Mouse (Mus musculus) ES-CJ7 (cell line): ENCODE measurements around the gene Map3k21.
A peak's percentile ranks its signal among the peaks of the same experiment; 100 is the strongest.

Experiments
- DNase-seq: peaks from one replicate; pipeline ENCODE4 v3.0.0; 2011; ENCODE audit warnings: low read depth, low spot score

Gene Map3k21

DNA sequence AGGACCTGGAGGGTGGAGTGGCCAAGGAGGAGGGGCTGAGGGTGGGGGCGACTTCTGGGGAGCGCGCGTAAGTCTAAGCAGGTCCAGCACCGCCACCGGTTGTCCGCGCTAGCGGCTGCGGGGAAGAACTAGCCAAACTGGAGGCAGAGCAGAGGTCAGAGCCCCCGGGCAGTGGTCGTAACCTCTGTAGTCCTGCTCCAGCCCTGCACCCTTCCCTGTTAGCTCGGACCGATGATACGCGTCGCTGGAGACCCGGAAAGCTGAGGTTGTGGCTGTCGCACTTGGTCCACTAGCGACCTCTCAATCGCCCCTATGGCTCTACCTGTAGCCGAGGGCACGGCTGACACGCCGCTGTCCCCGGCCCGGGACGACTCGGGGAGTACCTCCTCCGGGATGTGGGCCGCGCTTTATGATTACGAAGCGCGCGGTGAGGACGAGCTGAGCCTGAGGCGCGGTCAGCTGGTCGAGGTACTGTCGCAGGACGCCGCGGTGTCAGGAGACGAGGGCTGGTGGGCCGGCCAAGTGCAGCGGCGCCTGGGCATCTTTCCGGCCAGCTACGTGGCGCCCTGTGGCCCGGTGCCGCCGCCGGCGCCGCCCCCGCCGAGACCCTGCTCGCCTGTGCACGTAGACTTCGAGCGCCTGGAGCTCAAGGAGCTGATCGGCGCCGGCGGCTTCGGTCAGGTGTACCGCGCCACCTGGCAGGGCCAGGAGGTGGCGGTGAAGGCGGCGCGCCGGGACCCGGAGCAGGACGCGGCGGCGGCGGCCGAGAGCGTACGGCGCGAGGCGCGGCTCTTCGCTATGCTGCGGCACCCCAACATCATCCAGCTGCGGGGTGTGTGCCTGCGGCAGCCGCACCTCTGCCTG is at the start of gene Map3k21:
Map3k21 (plus strand) TSS at position 86 of the 864 bp plus-strand sequence.
- no peak for DNase-seq

DNA sequence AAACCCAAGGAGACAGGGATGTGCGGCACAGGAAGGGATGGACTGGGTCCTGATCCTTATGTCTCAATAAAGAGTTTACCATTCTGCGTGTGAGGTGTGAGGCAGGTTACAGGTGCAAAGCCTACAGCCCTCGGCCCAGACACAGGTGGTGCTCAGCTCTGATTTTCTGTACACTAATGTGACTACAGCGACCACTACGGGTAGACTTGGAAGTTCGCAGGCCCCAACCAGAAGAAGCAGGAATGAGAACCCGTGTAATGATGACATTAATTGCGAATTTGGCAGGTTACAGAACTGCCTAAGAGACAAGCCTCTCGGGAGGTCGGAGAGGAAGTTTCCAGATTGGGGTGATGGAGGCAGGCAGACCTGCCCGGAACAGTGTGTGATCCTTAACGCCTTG is 44.1 kb upstream of the Map3k21 start:
- DNase-seq: peak; percentile 53

DNA sequence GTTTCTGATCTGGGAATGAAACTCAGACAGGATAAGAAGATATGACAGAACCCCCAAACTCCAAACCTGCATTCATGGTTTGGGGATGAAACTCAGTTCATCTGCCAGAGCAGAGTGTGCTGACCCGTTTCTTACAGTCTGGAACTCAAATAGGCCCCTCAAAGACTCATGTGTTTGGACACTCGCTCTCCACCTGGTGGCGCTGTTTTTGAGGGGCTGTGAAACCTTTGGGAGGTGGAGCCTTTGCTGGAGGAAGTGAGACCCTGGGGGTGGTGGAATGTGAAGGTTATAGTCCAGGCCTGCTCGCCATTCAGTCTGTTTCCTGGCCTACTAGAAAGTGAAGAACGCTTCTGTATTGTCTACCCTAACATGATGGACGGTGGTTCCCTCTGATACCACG is 41.7 kb upstream of the Map3k21 start:
- DNase-seq: peak; percentile 76

DNA sequence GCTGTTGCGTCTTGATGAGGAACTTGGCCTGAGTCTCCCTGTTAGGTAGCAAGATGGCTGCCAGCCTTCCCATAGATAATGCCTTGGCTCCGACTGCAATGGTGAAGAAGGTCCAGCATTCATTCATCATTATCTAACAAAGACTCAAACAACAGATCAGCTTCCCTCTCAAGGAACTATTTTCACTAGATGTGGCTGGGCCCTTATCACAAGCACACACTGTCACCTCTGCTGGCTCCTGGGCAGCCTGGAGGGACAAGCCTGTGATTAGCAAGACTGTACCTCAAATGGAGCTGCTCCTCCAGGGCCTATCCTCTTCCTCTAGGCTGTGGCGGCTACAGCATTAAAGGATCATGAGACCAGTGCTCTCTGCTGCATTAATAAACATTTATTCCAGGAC is 40.5 kb upstream of the Map3k21 start:
- no peak for DNase-seq

DNA sequence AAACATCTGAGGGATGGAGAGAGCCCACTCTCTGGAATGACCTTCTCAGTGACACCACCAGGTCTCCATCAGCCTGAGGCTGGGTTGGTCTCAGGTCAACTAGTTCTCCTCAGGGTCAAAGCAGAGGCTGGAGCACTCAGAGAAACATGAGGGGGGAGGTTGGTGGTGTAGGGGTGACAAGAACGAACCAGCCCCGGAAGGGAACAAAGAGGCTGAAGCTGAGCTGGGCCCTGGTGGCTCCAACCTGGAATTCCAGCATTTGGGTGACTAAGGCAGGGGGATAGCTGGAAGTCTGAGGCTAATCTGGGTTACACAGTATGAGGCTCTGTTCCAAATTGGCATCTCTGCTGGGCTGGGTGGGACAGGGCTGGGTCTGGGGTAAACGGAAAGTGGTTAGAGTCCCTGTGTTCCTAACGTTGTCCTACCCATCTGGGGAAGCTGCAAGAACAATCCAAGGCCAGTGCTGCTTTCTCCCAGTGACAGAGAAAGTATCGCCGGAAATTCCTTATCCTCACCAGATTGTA is 40.0 kb upstream of the Map3k21 start:
- peak; percentile 45 for DNase-seq

DNA sequence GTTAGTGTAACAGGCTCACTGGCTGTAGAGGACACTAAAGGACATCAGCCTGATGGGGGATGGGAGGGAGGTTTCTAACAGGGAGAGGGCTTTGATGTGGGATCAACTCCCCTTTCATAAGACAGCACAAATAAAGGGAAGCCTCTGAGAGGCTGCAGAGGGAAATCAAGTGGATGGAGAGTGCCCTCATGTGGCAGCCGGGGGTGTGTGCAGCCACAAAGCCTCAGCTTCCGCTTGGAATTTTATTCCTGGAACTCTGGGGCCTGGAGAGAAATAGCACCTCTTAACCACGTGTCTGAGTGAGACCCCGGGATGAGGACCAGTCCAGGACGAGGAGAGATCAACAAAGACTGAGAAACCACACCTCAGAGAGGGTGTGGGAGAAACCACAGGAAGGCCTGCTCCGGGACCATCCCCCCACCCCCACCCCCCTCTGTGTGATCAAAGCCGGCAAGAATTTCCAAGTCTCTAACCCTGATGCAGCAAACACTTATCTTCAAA is 39.4 kb upstream of the Map3k21 start:
- DNase-seq: peak; percentile 91

DNA sequence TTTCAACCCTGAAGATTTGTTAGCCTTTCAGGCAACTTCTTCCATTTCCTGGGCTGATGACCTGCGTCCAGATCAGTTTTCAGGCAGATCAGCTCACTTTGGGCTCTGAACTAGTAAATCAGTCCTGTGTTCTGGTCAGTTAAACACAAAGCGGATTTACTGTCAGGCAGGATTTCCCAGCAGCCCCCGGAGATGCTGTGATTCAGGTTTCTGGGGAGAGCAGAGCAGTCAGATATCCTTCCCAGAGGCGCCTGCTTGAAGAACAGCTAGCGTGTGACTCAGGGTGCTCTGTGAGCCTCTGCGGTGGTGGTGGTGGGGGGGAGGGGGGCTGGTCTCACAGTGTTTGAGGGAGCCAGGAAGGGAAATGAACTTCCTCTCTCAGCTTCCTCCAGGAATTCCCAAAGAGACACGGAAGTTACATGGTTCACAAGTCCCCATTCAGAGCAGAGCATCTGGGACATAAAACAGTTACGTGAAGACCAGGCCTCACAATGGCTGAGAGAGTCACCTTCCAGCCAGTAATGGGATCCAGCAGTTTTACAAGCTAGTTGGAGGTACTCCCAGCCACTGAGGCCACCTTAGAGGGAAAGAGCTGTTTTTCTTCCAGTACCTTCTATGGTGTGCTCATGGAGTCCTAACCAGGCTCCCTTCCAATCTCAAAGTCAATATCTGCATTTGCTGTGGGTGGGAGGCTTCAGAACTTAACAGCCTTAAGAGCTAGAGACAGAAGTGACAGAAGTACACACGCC is 37.6 kb upstream of the Map3k21 start:
- no peak for DNase-seq

DNA sequence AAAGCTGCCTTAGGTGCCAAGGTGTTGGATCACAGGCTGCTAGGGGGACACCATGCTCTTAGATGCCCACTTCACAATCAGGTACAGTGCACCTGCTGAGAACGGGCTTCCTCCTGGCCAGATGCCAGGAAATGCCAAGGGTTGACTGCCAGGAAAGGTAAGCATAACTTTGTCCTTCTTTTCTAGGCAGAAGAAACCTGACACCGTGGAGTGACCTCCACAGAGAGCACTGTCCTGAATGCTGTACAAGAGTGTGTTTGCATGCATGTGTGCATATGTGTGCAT is 37.1 kb upstream of the Map3k21 start:
- no peak for DNase-seq

DNA sequence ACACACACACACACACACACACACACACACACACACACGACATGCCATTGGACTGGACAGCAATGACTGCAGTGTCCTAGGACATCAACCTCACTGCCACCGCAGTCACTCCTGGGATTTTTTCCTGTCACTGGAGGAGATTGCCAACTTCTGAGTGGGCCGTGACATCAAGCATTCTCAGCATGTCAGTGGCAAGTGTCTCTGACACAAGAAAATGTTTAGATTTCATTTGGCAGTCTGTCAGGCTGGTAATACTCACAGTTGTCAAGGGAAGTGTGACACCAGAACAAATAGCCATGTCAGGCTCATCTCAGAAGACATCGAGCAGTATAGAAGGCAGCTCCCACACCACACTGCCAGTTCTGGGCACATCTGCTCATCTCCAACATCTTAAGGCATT is 29.8 kb upstream of the Map3k21 start:
- no peak for DNase-seq

DNA sequence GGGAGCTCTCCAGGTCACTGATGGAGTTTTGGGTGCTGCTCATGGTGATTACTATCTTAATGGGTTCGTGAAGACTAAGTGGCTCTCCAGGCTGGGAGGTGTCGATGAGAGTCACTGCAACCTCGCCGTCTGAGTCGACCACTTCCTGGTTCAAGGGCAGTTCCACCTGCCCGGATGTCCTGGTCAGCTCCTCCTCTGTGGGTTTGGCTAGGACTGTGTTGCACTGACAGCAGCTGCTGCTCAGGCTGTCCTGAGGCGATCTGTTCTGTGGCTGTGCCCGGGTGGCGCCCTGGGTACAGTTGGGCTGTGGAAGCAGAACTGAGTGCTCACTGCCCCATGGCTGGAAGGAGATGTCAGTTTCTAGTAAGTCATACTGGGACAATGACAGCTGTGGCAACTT is 22.7 kb upstream of the Map3k21 start:
- DNase-seq: no peak

DNA sequence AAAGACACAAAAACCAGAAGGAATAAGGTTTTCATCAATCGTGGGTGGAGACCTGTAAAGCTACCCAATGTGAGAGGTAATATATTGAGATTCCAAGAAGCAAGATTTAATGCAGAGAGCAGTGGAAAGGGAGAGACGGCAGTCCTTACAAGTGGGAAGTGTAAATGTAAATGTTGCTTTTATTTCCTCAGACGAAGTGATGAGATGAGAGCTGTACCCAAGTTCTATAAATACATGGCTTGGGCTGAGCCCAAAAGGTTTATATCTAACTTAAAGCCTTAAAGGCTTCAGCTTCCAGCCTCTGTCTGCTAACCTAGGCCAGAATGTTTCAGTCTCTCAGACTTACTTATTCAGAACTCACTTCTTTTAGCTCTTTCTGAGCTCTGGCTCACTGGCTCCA is 20.3 kb upstream of the Map3k21 start:
- DNase-seq: no peak

DNA sequence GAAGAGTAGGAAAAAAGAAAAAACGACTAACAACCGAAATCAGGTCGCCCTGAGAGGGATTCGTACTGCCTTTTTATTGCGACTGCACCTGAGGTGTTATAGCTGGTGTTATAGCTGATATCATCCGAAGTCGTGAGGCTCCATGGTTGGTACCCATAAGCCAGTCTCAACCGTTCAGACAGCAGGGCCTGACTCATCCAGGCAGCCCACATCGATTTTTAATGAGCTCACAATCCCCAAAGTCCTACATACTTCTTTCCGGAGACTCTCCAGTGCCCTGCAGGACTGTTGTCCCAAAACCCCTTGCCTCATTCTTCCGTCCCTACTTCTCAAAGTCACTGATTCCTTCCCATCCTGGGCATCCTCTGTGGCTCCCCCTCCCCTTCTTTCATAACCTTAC is 12.9 kb upstream of the Map3k21 start:
- no peak for DNase-seq

DNA sequence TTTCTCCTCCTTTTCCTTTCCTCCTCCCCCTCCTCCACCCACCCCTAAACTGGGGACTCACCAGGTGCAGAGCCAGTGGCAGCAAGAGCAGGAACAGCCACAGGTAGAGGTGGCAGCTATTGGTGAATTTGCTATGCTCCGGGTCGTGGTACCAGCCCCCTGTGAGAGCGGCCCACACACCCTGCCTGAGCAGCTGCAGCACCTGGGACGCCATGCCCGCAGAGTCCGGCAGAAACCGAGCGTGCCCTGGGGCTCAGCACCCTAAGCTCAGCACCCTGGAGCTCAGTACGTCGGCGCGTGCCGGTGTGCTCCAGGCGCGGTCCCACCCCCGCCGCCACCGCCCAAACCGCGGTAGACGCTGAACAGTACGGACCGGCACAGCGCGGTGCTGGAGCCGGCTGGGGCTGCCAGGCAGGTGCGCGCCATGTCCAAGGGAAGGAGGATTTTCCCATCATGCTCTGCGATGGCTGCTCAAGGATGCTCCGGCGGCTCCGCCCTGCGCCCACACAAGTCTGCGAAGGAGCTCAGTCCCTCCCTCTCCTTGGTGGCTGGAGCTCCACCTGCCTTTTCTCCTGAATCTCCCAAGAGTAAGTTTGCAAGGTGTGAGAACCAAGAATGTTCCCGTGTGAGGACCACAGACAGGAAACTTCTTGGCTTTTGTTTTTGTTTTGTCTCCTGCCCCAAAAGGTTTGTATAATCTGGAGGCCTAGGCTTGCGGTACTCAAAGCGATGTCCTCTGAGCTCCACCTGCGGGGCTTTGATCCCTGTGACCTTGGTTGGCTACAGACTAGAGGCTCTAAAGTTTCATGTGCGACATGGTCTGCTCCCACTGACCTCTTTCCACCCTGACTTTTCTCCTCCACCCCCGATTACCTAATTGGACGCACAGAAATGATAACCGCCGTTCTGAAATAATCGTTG is 12.1 kb upstream of the Map3k21 start, which contains the start of gene Pcnx2:
Pcnx2 (minus strand) TSS at position 450 of the 921 bp plus-strand sequence.
- DNase-seq: peak; percentile 77

DNA sequence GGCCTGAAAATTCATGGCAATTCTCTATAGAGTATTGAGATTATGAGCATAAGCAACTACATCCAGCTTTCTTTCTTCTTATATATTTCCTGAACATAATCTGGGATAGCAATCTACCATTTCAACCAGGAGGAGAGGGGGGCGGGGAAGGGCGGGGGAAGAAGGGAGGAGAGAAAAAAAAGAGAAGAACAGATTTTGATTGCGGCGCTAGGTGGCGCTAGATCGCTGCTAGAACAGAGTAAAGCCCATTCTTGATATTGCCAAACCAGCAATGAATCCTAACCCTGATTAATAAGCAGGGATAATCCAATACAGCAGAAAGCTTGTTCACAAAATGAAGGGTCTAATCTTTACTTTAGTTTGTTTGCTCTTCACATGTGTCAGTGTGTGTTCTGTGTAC is 11.4 kb upstream of the Map3k21 start:
- DNase-seq: peak; percentile 64

DNA sequence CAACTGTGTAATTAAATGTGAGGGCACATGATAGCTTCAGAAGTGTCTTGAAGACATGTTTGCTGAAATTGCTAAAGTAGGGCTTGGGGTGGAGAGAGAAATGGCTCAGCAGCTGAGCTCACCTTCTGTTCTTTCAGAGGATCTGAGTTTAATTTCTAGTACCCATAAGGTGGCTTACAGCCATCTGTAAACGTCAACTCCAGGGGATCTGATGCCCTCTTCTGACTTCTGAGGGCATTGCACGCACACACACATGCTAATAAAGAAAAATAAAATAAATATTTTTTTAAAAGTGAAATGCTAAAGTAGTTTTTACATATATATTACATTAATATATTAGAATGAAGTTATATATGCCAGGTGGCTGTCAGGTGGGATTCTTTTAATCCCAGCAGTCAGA is 9.1 kb upstream of the Map3k21 start:
- no peak for DNase-seq

DNA sequence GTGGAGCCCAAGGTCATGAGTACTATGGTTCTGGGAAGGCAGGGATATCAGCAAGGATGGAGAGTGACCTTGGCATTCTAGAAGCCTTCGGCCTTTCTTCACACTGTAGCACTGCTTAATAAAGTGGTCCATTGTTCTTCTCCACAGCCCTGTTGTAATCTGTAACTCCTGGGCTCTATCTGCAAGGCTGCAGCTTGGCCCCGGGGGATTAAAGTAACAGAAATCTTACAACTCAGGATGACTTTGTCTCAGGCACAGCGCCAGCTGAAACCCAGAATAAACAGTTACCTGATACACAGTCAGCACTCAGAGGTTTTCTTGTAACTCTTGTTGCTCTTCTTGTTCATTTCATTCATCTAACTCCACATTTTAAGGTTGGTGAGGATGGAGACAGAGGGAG is 7.7 kb upstream of the Map3k21 start:
- no peak for DNase-seq

DNA sequence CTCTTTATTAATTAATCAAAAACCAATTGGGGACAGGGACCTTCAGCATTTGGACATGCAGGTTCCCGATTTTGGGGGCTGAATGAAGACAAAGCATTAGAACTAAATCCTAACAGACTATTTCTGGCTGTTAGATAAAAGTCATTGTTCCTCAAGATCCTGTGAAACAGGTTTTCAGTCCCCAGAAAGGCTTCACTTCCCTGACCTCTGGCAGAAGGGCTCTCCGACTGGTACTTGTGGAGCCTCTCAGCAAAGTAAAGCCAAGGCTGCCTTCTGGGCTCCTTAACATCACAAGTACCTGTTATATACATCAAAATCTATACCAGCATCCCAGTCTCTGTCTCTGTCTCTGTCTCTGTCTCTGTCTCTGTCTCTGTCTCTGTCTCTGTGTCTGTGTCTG is 4.9 kb upstream of the Map3k21 start:
- DNase-seq: no peak

DNA sequence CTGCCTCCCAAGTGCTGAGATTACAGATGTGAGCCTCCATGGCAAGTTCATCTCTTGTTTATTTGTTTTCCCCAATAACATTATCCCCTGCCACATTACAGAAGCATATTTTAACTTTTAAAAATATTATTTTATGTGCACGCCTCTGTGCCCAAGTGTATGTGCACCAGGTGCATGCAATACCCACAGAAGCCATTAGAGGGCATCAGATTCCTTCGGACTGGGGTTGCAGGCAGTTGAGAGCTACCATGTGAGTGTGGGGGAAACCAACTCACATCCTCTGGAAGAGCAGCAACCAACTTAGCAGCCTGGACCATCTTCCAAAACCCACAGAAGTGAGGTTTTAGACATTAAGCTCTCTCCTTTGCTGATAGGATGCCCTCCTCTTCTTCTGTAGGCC is 2.9 kb upstream of the Map3k21 start:
- peak; percentile 66 for DNase-seq

DNA sequence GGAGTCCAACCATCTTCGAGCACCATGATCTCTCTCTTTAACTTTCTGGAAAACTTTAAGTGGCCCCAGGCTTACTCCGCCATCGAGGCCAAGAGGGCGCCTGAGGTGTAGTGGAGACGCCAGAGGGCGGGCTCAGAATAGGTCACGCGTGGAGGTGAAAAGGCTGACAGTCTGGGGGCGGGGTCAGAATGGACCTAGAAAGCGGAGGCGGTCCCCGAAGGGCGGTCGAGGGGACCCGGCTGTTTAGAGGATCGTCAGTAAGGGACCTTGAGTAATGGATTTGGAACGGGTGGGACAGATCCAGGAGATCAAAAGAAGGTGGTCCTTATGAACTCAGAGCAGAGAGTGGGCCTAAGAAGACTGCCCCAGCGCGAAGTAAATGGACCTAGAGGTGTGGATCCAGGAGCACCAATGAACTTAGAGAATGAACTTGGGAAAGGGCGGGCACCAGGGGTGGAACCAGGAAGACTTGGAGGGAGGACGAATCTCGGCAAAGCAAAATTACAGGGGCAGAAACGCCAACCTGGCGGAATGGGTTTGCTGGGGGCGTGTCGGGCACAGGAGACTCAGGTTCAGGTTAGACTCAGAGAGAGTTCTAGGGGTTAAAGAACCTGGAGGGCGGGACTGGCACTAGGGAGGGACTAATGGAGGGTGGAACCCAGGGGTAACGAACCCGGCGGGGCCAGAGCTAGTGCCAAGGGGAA is 437 bp upstream of the Map3k21 start:
- DNase-seq: peak; percentile 69

DNA sequence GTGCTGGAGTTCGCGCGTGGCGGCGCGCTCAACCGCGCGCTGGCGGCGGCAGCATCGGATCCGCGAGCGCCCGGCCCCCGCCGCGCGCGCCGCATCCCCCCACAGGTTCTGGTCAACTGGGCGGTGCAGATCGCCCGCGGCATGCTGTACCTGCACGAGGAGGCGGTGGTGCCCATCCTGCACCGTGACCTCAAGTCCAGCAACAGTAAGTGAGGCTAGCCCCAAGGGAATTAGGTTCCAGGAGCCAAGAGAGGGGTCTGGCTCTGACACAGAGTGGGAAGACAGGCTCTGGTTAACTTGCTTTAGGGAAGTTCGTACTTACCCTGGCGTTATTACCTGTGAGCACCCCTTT is 955 bp downstream of the Map3k21 start:
- DNase-seq: no peak

DNA sequence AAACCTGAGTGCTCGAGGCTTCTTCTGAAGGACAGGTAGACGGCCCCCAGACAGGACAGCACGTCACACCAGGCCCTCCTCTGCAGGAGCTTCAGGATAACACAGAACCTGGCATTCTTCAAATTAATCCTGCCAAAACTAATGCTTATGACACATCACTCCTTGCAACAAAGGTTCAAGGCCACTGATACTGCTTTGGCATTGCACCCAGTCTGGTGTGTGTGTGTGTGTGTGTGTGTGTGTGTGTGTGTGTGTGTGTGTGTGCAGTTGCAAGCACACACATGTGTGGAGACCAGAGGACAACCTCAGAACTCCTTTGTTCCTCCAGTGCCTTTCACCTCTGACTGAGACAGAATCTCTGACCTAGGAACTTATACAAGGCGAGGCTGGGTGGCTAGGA is 3.0 kb downstream of the Map3k21 start:
- no peak for DNase-seq
